Mouse (Mus musculus) embryonic facial prominence, embryonic 12.5 days (tissue): ENCODE data around the gene Daam1. TPM values are rescaled to one million over a fixed set of nuclear protein-coding genes. Genes with fewer than 3 reads are reported as not detected.
A peak's percentile ranks its signal among the peaks of the same experiment; 100 is the strongest.

Experiments
- ATAC-seq: fragments of 200-750 bp; cut with Nextera tagmentation; 2 replicates; pipeline ENCODE4 v1.8.0; 2017; ENCODE audit not compliant: insufficient number of reproducible peaks, insufficient read depth, low FRiP score, low TSS enrichment
- H3K27ac ChIP-seq: fragments of 300-500 bp; sonication (generic); 2 replicates; pipeline ENCODE4 v1.5.1; 2016; ENCODE audit warnings: mild to moderate bottlenecking
- H3K27me3 ChIP-seq: fragments of 300-500 bp; sonication (generic); 2 replicates; pipeline ENCODE4 v1.6.1; 2016; ENCODE audit warnings: mild to moderate bottlenecking, moderate library complexity
- H3K36me3 ChIP-seq: fragments of 300-500 bp; sonication (generic); 2 replicates; pipeline ENCODE4 v1.6.1; 2016; ENCODE audit warnings: mild to moderate bottlenecking
- H3K4me1 ChIP-seq: fragments of 300-500 bp; sonication (generic); 2 replicates; pipeline ENCODE4 v1.6.1; 2016
- H3K4me2 ChIP-seq: fragments of 300-500 bp; sonication (generic); replicated peaks from 2 replicates; pipeline ENCODE4 v1.6.1; 2016; ENCODE audit warnings: mild to moderate bottlenecking, moderate library complexity
- H3K4me3 ChIP-seq: fragments of 300-500 bp; sonication (generic); 2 replicates; pipeline ENCODE4 v1.5.1; 2016; ENCODE audit warnings: mild to moderate bottlenecking
- H3K9ac ChIP-seq: fragments of 300-500 bp; sonication (generic); 2 replicates; pipeline ENCODE4 v1.6.1; 2016; ENCODE audit warnings: mild to moderate bottlenecking, moderate library complexity
- H3K9me3 ChIP-seq: fragments of 300-500 bp; sonication (generic); 2 replicates; pipeline ENCODE4 v1.6.1; 2016; ENCODE audit warnings: mild to moderate bottlenecking, moderate library complexity
- WGBS: fragments of 180-500 bp; shearing (Covaris S2); methylation state at CpG from one replicate; pipeline ENCODE4 v1.1.7; 2016; 5-methylcytosine and 5-hydroxymethylcytosine counted together
- polyA plus RNA-seq: library from polyadenylated mRNA; unstranded; fragments of >200 nt; fragmentation: Nextera tagmentation; extraction: Ambion mirVana; gene quantifications from 2 replicates; pipeline ENCODE4 v1.2.1, GENCODE M21; 2016

The Daam1 gene
- polyA plus RNA-seq, 1 experiment from 2014 or later: 8.4 TPM

DNA sequence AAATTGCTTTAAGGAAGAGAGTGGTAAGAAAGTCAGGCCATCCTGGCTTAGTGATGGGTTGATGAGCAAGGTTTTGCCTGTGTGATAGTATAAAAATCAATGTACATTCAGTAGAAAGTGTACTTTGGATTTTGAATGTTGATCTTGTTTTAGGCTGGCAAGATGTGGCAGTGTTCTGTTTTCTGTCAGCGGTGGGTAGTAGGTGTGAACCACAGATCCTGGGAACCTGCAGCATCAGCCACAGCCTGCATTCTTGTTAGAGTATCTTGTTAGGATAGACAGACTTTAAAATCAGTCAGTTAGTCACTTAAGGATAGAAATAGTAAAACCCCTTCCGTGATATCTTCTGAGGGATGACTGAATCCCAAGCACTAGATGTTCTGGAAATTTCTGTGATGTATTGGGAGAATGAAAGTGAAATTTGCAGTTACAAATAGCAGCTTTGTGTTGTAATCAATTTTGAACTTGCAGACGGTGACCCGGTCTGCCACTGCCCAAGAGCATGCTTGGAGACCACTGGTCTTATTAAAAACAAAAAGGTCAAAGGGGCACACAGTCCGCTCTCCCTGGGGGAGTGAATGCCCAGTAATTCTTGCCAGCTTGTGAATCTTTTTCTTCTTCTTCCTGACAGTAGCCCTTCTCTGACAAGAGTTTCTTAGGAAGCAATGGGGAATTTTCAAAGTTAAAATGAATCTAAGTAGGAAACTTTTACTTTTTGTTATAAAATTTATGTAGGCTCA is 17.3 kb downstream of the Daam1 start:
- H3K4me3 ChIP-seq: no peak overlapping the region
- no peak overlapping the region for H3K27ac ChIP-seq
- H3K4me2 ChIP-seq: no peak overlapping the region
- no peaks in the 10 kb centered on the region for H3K4me1 ChIP-seq
- H3K27me3 ChIP-seq: no peaks in the 10 kb centered on the region
- no peak overlapping the region for H3K9ac ChIP-seq
- ATAC-seq: no peak
- no peaks in the 10 kb centered on the region for H3K36me3 ChIP-seq
- H3K9me3 ChIP-seq: no peaks in the 10 kb centered on the region
- WGBS: 34% methylated on average over 5 of the region's 5 CpGs

DNA sequence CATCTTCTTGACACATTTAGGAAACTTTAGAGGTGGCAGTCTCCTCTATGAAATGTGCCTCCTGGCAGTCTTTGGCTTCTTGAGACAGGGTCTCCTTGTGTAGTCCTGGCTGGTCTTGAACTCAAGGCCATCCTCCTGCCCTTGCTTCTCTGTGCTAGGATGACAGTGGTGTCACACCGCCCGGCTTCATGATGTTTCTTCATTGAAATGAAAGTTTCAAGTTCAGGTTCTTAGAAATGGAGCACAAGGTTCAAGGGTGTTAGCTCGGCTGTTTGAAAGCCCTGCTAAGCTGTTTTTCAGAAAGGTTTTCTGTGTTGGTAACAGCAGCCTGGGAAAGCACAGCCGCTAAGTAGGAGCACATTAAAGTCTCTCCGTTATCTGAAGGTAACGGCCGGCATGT is 18.2 kb downstream of the Daam1 start:
- ATAC-seq: no peak
- WGBS: 92% methylated on average over 7 of the region's 7 CpGs
- no peaks in the 10 kb centered on the region for H3K9me3 ChIP-seq
- no peak overlapping the region for H3K9ac ChIP-seq
- peaks cover under 1% of the 10 kb centered on the region; the same call in 1 of the 2 replicates for H3K4me1 ChIP-seq
- no peak overlapping the region for H3K4me2 ChIP-seq
- no peak overlapping the region for H3K27ac ChIP-seq
- H3K4me3 ChIP-seq: no peak overlapping the region
- H3K27me3 ChIP-seq: no peaks in the 10 kb centered on the region
- H3K36me3 ChIP-seq: no peaks in the 10 kb centered on the region

DNA sequence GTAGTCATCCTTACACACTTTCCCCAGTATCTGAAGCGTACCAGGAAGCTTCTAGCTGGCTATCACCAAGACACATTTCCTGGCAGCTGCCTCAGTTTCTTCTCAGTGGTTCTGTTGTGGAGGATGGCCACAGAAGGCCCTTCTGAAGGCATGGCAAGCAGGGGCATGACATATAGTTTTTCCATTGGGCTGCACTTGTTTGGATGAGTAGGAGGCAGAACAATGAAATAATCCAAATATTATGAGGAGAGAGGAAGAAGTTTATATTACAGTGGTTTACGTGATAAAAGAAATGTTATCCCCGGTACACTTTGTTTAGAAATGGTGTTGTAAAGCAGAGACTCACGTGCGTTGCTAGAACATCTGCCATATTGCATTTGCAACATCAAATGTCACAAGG is 19.3 kb downstream of the Daam1 start:
- no peak overlapping the region for H3K9ac ChIP-seq
- ATAC-seq: no peak
- no peaks in the 10 kb centered on the region for H3K9me3 ChIP-seq
- H3K27ac ChIP-seq: no peak overlapping the region
- peaks cover 12% of the 10 kb centered on the region for H3K4me1 ChIP-seq
- H3K4me2 ChIP-seq: no peak overlapping the region
- no peaks in the 10 kb centered on the region for H3K27me3 ChIP-seq
- 78% methylated on average over 5 of the region's 5 CpGs for WGBS
- no peaks in the 10 kb centered on the region for H3K36me3 ChIP-seq
- no peak overlapping the region for H3K4me3 ChIP-seq

DNA sequence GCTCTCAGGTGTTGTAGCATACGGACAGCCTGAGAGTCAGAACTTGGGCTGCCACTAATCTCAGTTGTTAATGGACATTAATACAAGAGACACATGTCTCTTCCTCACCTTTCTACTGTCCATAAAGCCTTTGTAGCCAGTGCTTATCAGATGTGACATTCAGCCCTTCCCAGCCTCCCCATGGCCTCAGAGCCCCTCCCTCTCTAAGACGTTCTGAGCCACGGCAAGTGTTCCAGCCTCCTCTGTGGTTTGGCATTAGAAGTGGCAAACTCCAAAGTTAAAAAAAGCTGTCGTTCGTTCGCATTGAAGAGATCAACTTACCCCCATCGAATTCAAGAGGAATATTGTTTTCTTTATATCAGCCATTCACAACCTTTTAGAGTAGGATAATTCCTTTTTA is 21.8 kb downstream of the Daam1 start:
- Histone ChIP-seq H3K36me3 (no peaks in the 10 kb centered on the region), H3K4me3 (no peak overlapping the region), H3K4me2 (no peak overlapping the region), H3K27ac (no peak overlapping the region), H3K9me3 (no peaks in the 10 kb centered on the region), H3K4me1 (peaks cover 33% of the 10 kb centered on the region), H3K27me3 (no peaks in the 10 kb centered on the region), H3K9ac (no peak overlapping the region)
- no peak for ATAC-seq
- 59% methylated on average over 7 of the region's 7 CpGs for WGBS

DNA sequence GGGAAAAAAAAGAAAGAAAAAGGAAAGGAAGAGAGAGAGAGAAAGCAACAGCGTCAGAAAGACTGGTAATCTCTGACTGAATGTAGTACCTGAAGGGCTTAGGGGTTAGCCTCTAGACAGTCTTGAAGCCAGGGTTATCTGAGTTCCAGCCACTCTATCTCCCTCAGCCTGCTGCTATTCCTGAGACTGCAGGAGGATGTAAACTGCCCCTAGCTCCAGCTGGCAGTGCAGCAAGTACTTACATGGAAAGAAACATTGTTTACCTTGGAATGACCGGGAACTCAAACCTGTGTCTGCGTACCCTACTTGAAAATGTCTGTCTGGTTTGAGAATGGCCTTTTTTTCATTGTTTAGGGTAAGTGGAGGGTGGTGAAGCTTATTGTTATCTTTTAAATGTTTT is 22.8 kb downstream of the Daam1 start:
- Histone ChIP-seq H3K27me3 (no peaks in the 10 kb centered on the region), H3K4me3 (no peak overlapping the region), H3K9ac (no peak overlapping the region), H3K4me1 (peaks cover 33% of the 10 kb centered on the region), H3K4me2 (no peak overlapping the region), H3K36me3 (no peaks in the 10 kb centered on the region), H3K27ac (no peak overlapping the region), H3K9me3 (no peaks in the 10 kb centered on the region)
- no peak for ATAC-seq
- WGBS: 80% methylated on average over 3 of the region's 3 CpGs

DNA sequence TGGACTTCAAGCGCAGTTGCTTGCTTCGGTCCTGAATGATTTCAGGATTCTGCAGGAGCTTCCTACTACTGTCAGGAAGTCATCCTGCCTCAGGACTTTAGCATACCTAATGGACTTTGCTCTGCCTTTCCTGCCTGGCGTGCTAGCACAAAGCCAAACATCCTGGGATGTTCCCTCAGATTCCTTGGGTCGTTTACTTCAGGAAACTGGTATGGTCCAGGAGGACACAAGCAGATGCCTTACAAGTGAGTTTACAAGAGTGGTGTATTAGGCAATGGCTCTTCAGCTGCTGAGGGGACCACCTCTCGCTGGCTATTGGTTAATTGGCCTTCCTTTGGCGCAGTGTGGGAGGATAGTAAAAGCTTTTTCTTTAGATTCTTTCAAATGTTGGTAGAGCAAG is 23.3 kb downstream of the Daam1 start:
- Histone ChIP-seq H3K4me2 (no peak overlapping the region), H3K27ac (no peak overlapping the region), H3K4me1 (peaks cover 33% of the 10 kb centered on the region), H3K9ac (no peak overlapping the region), H3K4me3 (no peak overlapping the region), H3K36me3 (no peaks in the 10 kb centered on the region), H3K9me3 (no peaks in the 10 kb centered on the region), H3K27me3 (no peaks in the 10 kb centered on the region)
- ATAC-seq: no peak
- 71% methylated on average over 6 of the region's 6 CpGs for WGBS

DNA sequence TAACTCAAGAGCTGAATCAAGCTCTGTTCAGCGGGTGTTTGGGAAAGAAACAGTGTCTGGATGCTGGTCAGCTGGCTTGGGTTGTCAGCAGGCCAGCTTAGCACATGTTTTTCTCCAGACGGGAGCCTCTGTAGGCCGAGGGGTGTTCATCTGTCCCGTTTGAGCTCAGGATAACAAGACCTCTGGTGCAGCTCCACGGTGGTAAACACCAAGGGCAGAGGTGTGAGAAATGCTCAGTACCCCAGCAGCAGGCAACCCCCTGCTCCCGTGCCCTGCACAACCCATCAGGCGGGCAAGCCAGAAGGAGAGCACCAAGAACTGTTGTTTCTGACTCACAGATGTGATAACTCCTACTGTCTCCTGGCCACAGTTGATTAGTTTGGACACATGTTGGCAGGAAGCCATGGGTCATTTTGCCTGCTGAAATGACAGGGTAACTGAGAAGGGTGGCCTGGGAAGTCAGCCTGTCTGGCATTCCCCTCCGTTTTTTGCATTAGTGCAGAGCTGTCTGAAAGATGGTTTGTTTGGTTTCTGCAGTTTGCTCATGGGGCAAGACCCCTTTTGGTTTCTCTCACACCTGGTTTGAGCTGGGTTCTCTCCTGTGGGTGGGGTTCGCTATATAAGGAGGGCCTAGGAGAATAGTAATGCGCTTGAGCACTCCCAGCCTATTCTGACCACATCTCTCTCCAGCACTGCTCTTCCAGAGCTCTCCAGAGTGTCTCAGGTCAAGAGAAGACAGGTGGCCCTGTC is 25.0 kb downstream of the Daam1 start:
- Histone ChIP-seq H3K4me1 (peaks cover 40% of the 10 kb centered on the region), H3K9ac (no peak overlapping the region), H3K4me3 (no peak overlapping the region), H3K36me3 (no peaks in the 10 kb centered on the region), H3K27me3 (no peaks in the 10 kb centered on the region), H3K27ac (peak overlapping the region; percentile 82), H3K9me3 (no peaks in the 10 kb centered on the region), H3K4me2 (no peak overlapping the region)
- 35% methylated on average over 10 of the region's 10 CpGs for WGBS
- peak; percentile 64; the same call in 1 of the 2 replicates for ATAC-seq

DNA sequence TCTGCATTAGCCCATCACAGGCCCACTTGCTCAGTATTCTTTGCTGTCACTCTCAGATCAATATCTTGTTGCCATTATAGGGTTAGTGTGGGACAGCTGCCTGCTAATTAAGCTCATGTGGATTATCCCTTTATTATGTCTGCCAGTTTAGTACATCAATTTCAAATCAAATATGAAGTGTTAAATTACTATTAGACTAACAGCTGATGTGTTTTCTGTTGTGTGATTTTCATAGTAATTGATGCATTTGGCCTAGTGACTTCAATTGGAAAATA is 25.5 kb downstream of the Daam1 start:
- H3K27ac ChIP-seq: peak overlapping the region; percentile 82
- no peak for ATAC-seq
- peaks cover 42% of the 10 kb centered on the region for H3K4me1 ChIP-seq
- H3K27me3 ChIP-seq: no peaks in the 10 kb centered on the region
- no peak overlapping the region for H3K9ac ChIP-seq
- H3K36me3 ChIP-seq: no peaks in the 10 kb centered on the region
- H3K9me3 ChIP-seq: no peaks in the 10 kb centered on the region
- H3K4me3 ChIP-seq: no peak overlapping the region
- H3K4me2 ChIP-seq: no peak overlapping the region

DNA sequence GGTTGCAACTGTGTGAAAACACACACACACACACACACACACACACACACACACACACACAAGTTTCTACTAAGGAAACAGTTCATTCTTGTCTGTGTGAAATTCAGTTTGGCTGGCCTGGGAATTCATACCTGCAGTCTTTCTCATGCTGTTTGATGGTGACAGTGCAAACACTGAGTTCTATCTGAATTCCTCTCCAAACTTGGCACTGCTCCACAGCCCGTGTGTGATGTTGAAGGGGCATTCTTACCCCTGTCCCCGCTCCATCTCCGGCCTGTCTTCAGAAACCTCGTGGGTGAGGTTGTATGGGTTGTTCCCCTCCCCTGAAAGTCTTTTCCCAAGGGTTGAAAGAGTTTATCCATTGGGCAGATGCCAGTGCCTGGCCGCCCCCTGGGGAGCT is 28.2 kb downstream of the Daam1 start:
- H3K27me3 ChIP-seq: no peaks in the 10 kb centered on the region
- no peaks in the 10 kb centered on the region for H3K36me3 ChIP-seq
- 77% methylated on average over 5 of the region's 5 CpGs for WGBS
- H3K4me2 ChIP-seq: no peak overlapping the region
- ATAC-seq: no peak
- H3K4me1 ChIP-seq: peaks cover 51% of the 10 kb centered on the region
- no peak overlapping the region for H3K4me3 ChIP-seq
- H3K9me3 ChIP-seq: no peaks in the 10 kb centered on the region
- no peak overlapping the region for H3K9ac ChIP-seq
- no peak overlapping the region for H3K27ac ChIP-seq

DNA sequence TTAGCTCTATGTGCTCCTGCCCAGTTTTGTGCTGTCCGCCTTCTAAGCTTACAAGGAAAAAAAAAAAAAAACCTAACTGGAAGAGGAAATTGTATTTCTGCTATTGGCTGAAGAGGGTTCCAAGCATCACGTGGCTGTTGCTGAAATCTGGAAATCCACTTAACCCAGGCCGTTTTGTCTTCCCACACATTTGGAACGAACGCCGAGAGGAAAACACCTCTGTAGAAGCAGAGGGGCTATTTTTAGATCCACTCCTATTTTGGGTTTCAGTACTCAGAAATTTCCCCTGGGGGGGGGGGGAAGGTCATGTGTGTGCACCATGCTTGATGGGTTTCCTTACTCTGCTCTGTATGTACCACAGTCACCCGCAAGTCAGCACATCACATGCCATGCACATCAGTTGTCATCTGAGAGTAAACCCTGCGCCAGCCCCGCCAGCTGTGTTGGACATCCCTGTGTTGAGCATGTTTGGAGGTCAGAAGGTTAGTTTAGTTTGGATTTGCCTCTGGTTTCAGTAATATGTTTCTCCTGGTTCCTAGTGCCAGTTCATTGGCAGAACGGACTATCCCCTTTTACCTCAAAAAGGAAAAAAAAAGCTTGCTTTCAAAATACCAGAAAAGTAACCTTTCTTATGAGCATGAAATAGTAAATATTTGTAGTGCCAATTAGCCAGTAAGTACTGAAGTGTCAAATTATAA is 33.1 kb downstream of the Daam1 start:
- Histone ChIP-seq H3K4me3 (no peak overlapping the region), H3K4me2 (peak overlapping the region; percentile 34), H3K4me1 (peaks cover 28% of the 10 kb centered on the region), H3K9me3 (no peaks in the 10 kb centered on the region), H3K36me3 (no peaks in the 10 kb centered on the region), H3K27ac (peak overlapping the region; percentile 75), H3K27me3 (no peaks in the 10 kb centered on the region), H3K9ac (no peak overlapping the region)
- 0 out of 2 replicates have a peak, but pooled peaks have one; percentile 61 for ATAC-seq
- 21% methylated on average over 10 of the region's 10 CpGs for WGBS

DNA sequence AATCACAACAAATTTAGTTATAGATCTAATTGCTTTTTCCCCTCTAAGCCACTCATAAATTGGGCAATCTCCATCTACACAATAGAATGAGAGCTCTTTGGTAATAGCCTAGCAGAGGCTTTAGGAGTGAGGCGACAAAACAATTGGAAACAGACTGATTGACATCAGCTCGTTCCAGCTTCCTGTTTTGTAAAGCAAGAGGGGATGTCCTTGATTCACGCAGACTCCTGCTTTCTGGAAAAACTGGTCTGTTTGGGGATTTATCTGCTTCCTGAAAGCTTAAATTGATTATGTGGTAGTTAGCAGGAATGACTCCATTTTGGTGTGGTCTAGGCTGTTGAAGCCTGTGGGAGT is 33.6 kb downstream of the Daam1 start:
- H3K9me3 ChIP-seq: no peaks in the 10 kb centered on the region
- no peaks in the 10 kb centered on the region for H3K27me3 ChIP-seq
- no peak overlapping the region for H3K4me3 ChIP-seq
- H3K9ac ChIP-seq: no peak overlapping the region
- H3K4me2 ChIP-seq: no peak overlapping the region
- no peaks in the 10 kb centered on the region for H3K36me3 ChIP-seq
- 8% methylated on average over 3 of the region's 3 CpGs for WGBS
- H3K27ac ChIP-seq: 0 out of 2 replicates have a peak overlapping the region, but pooled peaks have one; percentile 24
- H3K4me1 ChIP-seq: peaks cover 28% of the 10 kb centered on the region
- no peak for ATAC-seq

DNA sequence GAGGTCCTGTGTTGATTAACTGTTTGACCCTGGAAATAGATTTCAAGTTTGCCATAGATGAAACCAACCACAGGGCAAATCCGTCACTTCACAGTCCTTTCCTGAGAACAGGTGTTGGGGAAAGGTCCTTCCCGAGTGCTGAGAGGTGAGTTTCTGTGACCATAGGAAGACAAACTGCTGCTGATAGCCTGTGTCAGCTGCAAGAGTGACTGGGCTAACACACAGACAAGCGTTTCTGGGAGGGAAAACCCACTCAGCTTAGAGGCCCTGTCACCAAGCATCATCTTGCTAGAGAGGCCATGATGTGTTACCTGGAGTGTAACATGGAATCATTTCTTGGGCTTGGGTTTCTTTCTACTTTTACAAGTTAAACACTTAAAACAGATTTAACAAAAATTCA is 35.1 kb downstream of the Daam1 start:
- WGBS: 72% methylated on average over 3 of the region's 3 CpGs
- no peak overlapping the region for H3K9ac ChIP-seq
- no peaks in the 10 kb centered on the region for H3K27me3 ChIP-seq
- no peaks in the 10 kb centered on the region for H3K9me3 ChIP-seq
- no peak overlapping the region for H3K4me3 ChIP-seq
- H3K4me1 ChIP-seq: peaks cover 21% of the 10 kb centered on the region
- no peak overlapping the region for H3K4me2 ChIP-seq
- no peak overlapping the region for H3K27ac ChIP-seq
- ATAC-seq: no peak
- H3K36me3 ChIP-seq: no peaks in the 10 kb centered on the region
